Mouse (Mus musculus): ENCODE data around the gene Nol10.
"Not testable (repeated sequence)": the region's sequence is repeated elsewhere in the genome, so short reads cannot be mapped to it uniquely, and the experiment has no call there.

Nol10 gene

DNA sequence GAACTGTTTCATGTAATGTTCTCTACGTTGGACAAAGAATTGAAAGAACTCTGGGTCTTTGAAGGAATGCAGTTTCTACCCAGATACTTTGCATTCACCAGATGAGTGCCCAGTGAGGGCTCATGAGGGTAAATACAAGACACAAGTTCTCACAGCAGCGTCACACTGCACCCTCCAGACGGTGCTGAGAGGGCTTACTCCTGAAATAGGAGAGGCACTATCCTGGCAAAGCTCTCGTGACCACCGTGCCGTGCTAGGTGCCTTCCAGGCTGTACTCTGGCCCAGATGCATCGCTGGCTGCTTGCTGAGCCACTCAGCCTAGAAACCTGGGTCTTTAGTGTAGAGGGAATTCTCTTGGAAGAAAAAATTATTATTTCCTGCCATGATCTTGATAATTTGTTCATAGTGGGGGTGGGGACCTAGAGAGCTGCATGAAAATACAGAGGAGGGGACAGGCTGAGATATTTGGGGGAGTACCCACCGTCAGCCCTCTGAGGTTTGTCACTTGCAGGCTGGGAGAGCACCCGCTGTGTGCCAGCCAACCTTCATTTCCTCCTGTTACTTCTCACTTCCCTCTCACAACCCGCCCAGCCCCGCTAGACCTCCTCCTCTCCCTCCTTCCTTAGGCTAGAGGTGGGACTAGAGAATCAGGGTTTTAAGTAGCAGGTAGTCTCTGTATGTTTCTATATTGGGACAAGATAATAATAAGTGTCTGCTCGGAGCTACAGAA lies 63.7 kb downstream of the Nol10 start:
- DNase-seq: peak; percentile 9

DNA sequence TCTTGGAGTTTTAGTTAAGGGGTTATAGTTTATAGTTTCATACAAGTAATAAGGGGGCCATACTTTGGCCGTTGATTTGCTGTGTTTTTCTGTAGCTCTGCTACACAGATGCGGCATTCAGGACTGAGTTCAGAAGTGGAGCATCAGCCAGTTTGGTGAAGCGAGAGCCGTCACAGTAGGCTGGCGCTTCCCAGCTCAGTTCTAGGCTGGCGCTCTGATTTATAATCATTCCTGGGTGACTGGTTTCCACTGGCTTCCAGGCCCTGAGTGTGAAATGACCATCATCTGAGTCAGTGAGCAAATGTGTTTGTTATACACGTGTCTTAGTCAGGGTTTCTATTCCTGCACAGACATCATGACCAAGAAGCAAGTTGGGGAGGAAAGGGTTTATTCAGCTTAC lies 66.5 kb downstream of the Nol10 start:
- no peak for DNase-seq

DNA sequence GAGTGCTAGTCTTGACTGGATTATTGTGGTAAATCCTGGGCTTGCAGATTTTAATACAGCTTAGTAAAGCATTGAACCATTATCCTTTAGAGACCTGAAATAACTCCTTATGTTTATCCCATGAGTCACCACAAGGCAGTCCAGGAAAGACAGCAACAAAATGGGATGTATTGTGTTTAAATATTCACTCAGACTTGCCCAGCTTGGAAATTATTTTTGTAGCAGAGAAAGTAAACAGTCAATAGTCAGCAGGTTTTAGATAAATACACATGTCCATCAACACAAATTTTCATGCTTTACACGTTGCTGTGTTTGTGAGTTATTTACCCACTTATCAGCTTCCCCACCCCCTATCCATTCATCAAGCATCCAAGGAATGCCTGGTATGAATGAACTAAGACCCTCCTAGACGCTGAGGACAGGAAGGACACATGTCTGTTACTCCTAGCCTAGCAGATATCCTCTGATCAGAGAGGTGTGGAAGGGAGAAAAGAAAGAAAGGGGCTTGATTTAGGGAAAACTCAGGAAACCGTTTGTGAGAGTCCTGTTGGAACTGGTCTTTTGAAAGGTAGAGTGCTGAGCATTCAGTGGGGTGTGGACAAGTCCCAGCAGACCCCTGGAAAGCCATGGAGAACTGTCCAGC lies 72.0 kb downstream of the Nol10 start:
- DNase-seq: no peak

DNA sequence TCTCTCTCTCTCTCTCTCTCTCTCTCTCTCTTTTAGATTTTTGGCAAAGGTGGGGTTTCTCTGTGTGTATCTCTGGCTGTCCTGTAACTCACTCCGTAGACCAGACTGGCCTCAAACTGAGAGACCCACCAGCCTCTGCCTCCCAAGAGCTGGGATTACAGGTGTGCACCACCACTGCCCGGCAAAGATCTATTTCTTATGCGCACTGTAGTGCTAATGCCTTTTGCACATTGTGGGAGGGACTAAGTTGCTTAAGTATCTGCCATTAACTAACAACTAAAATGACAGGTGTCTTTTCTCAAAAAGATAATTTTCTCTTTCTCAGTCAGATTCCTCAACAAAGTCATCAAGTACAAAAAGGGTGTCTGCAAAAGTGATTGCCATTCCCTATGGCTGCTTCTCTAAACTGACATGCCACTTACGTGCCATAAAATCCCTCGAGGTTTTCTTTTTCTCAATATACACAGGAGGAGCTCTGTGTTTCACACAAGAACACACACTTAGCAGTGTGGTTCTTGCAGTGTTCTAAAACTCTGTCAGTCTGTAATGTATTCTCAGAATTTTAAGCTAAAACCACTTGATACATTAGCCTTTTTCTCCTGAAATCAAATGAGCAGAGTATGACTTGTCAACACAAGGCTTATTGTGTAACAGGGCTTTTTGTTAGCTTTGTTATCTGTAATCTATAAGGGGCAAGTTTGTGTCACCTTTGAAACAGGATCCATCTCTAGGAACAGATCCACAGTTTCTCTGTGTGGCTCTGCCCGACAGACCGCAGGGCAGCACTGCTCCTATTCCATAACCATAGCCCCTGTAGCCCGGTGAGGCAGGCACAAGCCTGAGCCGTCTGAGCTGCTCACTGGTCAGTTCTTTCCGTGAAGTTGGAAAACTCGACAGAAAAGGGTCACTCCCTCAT lies 77.3 kb downstream of the Nol10 start:
- no peak for DNase-seq

DNA sequence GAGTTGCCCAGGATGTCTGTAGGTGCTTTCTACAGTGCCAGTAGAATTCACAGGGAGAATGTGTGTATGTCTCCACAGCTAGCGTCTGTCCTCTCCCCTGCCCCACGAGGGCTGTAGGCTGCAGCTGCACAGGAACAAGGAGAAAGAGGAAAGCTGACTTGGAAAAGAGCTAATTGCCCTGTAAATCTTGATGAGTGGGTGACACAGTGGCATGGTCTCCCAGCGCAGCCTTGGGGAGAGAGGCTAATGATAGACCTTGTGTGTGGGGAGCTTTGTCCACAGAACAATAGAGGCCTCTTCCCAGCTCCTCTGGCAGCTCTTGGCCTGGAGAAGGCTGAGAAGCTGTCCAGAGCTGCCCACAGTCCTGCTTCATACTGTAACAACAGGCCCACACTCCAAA lies 78.5 kb downstream of the Nol10 start:
- DNase-seq: no peak

DNA sequence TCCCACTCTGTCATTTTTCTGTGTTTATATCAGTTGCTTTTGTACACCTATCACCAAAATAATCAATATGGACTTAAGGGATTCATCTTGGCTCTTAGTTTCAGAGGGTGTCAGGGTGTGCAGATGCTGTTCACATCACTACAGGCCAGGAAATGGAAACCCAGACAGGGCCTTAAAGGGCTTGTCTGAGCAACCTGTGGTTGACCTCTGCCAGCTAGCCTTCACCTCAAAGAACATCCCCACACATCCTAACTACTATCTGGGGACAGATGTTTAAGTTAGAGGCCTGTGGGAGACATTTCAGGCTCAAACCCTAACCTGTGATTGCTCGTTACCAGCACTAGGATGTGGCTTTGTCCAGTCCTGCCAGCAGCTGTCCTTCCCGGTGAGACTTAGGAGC lies 82.3 kb downstream of the Nol10 start:
- DNase-seq: no peak

DNA sequence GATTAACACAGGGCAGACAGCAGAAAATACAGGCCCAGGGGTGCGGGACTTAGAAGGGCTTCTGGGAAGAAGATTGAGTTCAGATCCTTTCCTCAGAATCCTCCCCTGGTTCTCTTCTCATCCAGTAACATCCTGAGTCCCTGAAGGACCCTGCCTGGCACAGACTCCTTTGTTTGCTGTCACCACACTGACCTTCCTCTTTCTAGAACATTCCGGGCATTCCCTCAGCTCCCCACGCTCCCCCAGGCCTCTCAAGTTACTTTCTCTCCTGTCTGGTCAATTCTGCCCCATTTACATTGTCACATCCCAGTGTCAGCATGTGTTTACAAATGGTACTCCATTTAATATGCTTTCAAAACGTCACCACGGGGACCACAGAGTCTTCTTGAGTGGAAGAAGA lies 82.9 kb downstream of the Nol10 start:
- no peak for DNase-seq

DNA sequence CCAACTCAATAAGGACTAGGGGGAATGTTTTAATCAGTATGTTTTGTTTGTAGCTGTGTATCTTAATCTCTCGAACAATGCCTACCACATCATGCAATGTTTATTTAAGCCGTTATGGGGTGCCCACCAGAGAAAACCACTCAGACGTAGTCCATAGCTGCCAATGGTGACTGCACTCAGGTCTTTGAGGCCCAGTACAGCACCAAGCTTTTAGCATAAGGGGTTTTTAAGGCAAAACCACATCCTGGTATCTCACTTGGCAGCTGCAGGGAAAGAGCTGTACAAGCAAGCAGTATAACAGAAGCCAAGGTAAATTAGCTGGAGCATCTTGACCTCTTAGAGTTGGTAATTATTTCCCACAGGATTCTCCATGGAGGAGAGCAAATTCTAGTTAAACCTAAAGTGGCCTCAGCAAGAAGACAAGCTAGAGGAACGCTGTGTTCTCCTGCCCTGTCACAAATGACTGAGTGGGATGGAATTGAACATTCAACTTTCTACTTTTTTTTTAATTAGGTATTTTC lies 83.6 kb downstream of the Nol10 start:
- DNase-seq: no peak

DNA sequence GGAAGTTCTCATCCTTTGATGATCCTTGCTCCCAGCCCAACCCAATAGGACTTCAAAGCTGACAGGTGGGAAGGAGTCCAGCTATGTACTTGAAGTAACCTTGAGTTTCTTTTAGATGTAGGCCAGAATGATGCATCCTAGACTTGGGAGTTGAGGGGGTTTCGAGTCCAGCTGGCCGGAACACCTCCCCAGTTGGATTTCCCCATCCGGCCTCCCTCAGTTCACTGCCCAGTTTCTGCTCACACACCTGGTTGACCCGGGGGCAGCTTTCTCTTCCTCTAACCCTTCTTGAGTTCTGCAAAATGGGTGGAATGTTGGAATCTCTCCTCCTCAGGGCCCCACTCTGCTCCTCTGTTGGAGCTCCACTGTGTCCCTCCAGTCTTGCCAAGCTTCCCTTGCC lies 85.5 kb downstream of the Nol10 start:
- no peak for DNase-seq

DNA sequence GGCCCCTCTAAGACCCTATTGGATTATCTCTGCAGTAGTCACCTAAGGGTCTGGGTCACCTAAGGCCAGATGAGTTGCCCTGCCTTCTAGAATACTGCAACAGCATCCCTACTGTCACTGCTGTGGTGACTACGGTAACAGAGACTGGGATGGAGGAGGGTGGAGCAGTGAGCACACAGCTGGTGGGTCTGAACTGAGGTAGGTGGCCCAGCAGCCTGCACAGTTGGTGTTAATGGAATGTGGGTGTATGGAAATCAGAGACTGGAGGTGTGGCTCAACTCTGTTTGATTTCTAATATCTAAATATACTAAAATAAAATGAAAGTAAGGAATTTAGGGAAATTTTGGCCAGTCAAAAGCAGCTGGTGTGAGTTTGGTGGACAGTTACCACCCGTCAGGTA lies 88.2 kb downstream of the Nol10 start:
- no peak for DNase-seq

DNA sequence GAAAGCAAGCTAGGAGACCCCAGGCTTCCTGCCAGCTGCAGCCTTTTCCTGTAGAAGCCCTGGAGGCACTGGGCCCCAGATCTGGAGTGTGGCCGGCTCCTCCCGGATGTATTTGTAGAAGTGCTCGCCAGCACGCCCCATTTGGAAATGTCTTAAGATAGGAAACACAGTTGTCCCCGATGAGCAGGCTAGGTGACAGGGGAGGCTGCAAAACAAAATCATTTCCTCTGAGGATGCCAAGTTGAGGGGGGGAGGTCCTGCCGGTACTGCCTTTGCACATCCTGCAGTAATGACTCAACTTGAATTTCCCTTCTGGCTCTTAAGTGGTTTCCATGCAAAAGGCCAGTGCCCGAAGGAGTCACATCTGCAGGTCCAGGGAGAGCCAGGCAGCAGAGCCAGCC lies 92.0 kb downstream of the Nol10 start:
- DNase-seq: peak; percentile 56

DNA sequence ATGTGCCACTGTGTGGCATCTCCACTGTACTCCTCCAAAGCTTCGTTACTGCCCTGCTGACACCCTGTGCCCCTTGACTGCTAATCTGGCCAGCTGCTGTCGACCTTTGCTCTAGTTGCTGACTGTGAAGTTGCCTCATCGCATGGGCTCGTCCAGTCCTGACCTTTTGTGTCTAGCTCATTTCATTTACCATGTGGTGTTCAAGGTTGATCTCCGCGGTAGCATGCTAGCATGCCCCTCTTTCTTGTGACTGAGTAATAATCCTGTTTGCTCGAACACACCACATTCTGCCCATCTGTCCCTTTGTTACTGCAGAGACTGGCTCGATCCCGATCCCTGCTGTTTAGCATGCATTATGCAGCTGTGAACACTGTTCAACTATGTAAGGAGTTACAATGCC lies 93.2 kb downstream of the Nol10 start:
- DNase-seq: peak; percentile 12

DNA sequence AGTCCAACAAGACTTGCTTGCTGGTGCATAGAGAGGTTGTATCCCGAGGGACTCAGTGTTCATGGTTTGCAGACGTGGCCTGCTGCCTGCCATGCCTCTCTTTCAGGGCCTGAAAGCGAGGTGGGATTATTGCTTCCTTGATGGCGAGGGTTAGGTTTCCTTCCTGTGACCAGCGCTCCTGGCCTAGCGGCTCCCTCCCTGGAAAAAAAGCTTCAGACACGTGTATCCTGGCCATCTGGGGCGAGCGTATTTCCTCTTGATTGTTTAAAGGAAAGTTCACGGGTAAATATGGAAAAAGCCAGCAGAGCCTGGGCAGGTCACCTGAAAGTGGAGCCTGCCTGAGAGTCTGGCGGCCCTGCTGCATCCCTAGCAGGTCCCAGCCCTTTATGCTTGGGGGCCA lies 96.1 kb downstream of the Nol10 start:
- DNase-seq: peak; percentile 26

DNA sequence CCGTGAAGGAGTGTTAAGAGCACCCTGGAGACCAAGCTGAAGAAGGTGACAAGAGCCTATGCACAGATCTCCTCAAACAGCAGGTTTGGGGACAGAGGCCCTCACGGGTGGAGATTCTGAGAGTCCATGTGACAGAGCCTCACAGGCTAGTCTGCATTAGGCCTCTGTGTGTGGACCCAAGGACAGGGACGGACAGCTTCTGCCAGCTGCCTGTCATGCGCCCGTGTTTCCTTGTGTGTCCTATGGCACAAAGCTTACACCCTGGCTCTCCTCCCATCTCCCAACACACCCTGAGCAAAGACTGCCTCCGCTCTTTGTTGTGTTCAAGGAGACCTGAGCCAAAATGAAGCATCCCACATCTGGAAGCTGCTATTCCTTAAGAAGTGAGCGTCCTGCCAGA lies 97.0 kb downstream of the Nol10 start:
- no peak for DNase-seq

DNA sequence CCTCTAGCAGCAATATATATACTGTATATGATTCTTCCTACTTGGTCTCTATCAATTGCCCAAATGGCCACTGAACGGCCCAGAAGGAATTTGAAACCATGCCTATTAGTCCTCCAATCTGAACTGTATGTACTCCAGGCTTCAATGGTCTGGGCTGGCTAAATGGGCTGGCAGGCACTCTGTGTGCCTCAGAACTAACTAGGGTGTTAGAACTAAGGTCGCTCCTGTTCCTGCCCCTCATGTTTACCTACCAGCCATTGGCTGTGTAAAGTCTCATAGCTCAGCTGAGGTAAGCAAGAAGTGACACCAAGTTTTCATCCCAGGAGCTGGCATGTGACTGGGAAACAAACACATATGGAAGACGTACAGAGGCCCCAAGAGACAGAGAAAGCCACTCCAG lies 100.5 kb downstream of the Nol10 start:
- no peak for DNase-seq

DNA sequence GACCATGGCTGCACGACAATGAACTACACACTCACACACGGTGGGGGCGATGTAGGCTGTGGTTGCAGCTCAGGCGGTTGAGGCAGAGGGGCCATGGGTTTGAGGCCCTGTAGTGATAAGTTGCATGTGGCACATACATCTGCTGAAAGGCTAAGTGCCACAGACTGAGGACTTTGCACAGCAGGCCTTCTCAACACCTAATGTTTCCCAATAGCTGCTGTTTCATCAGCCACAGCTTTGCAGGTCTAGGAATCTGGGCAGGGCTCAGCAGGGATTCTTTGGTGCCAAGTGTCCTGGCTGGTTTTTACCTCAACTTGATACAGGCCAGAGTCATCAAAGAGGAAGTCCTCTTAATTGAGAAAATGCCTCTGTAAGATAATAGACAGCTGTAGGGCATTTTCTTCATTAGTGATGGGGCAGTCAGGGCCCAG lies 101.4 kb downstream of the Nol10 start:
- DNase-seq: no peak

DNA sequence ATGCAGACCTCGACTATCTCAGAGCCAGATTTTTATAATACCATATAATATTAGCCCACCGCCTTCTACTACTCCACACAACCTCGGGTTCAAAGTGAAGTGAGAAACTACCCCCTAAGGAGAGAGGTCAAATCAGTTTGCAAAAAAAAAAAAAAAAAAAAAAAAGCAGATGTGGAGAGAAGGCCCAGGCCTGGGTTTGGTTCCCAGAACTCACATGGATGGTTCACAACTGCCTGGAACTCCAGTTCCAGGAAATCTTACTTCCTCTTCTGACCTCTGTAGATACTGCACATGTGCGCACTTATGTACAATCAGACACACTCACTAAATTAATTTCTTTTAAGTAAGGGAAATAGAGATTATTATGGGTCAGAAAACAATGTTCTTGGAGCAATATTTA lies 102.2 kb downstream of the Nol10 start:
- DNase-seq: peak; percentile 10

DNA sequence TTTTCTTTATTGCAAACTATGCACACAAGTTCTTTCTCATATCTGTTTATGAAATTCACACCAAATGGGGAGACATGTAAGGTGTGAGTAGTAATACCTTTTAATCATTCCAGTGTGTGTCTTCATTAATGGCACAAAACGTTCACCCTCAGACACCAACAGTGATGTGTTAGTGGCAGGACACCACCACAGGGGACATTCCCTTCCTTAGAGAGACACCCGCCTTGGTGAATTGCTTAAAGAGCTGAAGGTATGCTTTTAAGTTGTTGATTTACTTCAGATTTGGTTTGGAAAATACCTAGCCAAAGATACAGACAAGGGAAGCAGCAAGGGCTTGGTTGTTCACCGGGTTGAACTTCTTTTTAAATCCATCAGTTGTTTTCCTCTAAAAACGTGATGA lies 102.7 kb downstream of the Nol10 start:
- no peak for DNase-seq

DNA sequence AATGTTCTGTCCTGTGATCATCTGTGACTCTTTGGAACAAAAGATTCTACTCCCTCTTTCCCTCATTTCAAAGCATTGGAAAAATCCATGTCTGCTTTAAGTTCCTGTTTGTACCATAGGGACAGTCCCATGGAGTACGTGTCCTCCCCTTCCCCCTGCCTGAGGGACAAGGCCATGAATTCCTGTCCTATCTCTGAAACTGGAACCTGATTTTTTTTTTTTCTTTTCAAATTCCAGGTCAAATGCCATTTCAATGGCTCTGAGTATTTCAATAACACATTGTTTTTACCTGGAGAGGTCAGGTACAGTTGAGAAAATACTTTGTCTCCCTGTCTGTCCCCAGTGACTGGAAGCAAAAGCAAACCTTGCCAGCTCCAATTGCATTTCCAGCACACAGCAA lies 104.0 kb downstream of the Nol10 start:
- no peak for DNase-seq

DNA sequence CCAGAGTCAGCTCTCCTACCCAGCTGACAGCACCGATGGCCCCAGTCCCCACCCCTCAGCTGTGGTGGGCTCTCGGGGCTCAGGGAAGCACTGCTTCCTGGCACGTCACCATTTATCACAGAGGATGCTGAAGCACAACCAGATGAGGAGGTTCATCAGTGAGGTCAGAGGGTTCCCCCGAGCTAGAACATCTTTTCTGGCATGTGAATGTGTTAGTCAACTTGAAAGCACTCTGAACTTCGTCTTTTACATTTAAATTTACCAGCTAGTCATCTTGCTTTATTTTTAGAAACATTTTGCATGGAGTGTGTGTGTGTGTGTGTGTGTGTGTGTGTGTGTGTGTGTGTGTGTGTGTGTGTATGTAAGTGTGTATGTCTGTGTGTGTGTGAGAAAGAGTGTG lies 105.7 kb downstream of the Nol10 start:
- no peak for DNase-seq

DNA sequence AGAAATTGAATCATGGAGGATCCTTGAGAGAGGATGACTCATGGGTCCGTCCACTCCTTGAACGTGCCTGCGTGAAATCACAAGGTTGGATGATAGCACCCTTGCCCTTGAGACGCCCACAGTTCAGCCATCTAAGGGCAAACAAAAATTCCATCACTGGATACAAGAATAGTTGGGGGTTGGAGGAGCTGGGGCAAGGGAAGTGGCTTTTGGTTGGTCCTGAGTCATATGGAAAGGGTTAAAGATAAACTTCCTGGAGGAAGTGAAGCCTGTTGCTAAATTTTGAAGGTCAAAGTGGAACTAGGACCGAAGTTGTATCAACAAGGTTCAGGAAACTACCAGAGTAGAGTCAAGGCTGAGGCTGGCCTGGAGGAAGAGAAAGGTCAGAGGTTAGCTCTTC lies 106.8 kb downstream of the Nol10 start:
- DNase-seq: no peak

DNA sequence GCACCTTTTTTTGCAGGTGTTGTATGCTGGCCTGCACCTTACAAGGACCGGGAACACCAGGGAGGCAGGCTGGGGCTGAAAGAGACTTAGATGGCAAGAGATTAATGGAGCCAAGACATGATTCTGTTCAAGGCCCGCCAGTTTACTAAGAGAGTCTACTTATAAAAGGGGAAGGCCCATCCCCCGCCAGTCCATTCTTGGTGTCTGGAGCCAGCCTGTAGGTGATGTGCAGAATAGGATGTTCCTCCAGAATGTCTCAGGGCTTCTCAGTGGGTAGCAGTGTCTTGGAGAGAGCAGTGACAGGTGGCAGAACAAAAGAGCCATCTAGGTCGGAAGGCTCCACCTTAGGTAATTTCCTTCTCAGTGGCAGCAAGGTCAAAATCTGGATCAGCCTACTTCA lies 111.0 kb downstream of the Nol10 start:
- not testable (repeated sequence) for DNase-seq

DNA sequence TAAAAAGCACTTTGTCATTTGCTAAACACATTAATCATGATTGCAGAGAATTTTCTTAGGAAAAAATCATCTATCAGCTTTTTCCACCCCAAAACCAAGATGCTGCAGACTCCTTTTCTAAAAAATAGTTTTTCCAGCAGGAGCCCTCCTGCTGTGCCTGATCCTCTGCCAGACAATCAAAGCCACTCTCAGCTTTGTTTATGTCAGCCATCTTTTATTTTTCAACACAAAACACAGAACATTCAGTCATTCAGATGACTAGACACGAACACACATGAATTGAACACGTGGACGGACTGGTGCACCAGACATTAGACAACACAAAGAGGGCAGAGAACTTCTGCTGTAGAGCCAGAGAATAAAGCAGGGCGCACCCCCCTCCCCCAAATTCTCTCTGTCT lies 115.4 kb downstream of the Nol10 start:
- no peak for DNase-seq

DNA sequence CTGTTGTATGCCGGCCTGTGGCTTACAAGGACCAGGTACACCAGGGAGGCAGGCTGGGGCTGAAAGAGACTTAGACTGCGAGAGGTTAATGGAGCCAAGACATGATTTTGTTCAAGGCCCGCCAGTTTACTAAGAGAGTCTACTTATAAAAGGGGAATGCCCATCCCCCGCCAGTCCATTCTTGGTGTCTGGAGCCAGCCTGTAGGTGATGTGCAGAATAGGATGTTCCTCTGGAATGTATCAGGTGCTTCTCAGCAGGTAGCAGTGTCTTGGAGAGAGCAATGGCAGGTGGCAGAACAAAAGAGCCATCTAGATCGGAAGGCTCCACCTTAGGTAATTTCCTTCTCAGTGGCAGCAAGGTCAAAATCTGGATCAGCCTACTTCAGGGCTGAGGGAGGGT lies 116.3 kb downstream of the Nol10 start:
- DNase-seq: not testable (repeated sequence)

Data from lung, postnatal 36 days (tissue).